Mouse (Mus musculus): Measurements from ENCODE around the gene Rnf208.

DNA sequence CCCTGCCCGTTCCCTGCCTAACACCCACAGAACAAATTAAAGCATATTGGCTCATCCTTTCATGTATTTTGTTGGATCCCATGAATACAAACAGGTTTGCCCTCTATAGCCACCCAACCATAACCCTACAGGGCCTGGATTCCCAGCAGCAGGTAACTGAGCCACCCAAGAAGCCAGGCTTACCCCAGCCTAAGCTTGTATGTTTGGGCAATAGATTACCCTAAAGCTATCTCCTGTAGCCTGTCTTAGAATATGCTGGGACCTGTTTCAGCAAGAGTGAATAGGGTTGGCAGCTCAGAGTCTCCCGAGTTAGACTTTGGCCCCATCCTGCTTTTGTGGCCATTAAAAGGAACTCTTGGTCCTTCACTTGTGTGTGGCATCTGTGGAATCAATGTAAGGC is 43.5 kb downstream of the Rnf208 start:
- TF ChIP-seq POLR2A (IDR thresholded peaks at IDR 0.05; ENCODE audit: insufficient read length, low read depth) = no peak
- no peak for TF ChIP-seq POLR2AphosphoS2 (IDR thresholded peaks at IDR 0.05; ENCODE audit: insufficient read length, low read depth)
- TF ChIP-seq CEBPB (IDR thresholded peaks at IDR 0.05; ENCODE audit: insufficient read depth, poor library complexity, severe bottlenecking) = no peak
- no peak for TF ChIP-seq USF1 (IDR thresholded peaks at IDR 0.05; ENCODE audit: low read depth)
- TF ChIP-seq MYOG (IDR thresholded peaks at IDR 0.05; ENCODE audit: control insufficient read depth in 1 of 3, insufficient read depth in 1 of 3, insufficient read length in 2 of 3, low read depth in 2 of 3) = no peak
- TF ChIP-seq E2F4 (IDR thresholded peaks at IDR 0.05; ENCODE audit: insufficient read depth) = no peak
- TF ChIP-seq TCF12 (IDR thresholded peaks at IDR 0.05; ENCODE audit: insufficient read depth, poor library complexity, severe bottlenecking) = no peak
- no peak for TF ChIP-seq SRF (IDR thresholded peaks at IDR 0.05; ENCODE audit: control insufficient read depth, insufficient read length, low read depth)
- TF ChIP-seq MYOD1 (IDR thresholded peaks at IDR 0.05; ENCODE audit: control insufficient read depth in 1 of 3, insufficient read length in 2 of 3, low read depth in 2 of 3) = no peak

Measured in myocyte (in vitro differentiated cells).